ENCODE assay signal across 31 mouse cellular contexts in genomic region chr4:147420794-147421193, GRCm38 (mm10). TPM values are rescaled to one million over a fixed set of nuclear protein-coding genes. Genes with fewer than 3 reads are reported as not detected.
A peak's percentile ranks its signal among the peaks of the same experiment; 100 is the strongest.
DNase-seq lines count a peak whose midpoint lies in the region; ATAC-seq and TF ChIP-seq lines count a peak whose summit lies in the region.
"Had no signal": no experiment of that assay in that cellular context is flagged by ENCODE, and none has a peak within 500 bp of the region (broad histone marks: within the 10 kb centered on the region; RNA-seq: fewer than 3 reads in every experiment).

No protein-coding gene starts in this region.

- no peak for ATAC-seq in hindbrain, embryonic 14.5 days (ENCODE audit: low FRiP score)
- no peak for ATAC-seq in hindbrain, embryonic 12.5 days (ENCODE audit: low FRiP score)
- no peak for ATAC-seq in lung, postnatal 0 days
- ATAC-seq: activated CD4-positive, CD25-positive, alpha-beta regulatory T cell, adult 4 months; CD4-positive, CD25-positive, alpha-beta regulatory T cell, adult 4 months; forebrain, embryonic 15.5 days; hindbrain, postnatal 0 days; inflammation-experienced regulatory T-cells, adult 6 months had no signal

- H3K36me3 ChIP-seq in hindbrain, embryonic 14.5 days (replicated peaks; ENCODE audit: control insufficient read depth, insufficient read depth) = no peaks in the 10 kb centered on the region
- H3K36me3 ChIP-seq in hindbrain, embryonic 12.5 days = no peaks in the 10 kb centered on the region
- no peaks in the 10 kb centered on the region for H3K36me3 ChIP-seq in lung, postnatal 0 days (ENCODE audit: insufficient read depth, low read length)
- H3K36me3 ChIP-seq: embryonic facial prominence, embryonic 10.5 days; embryonic facial prominence, embryonic 13.5 days; forebrain, embryonic 12.5 days; forebrain, embryonic 15.5 days; hindbrain, embryonic 13.5 days had no signal

- H3K4me3 ChIP-seq in hindbrain, embryonic 14.5 days (replicated peaks; ENCODE audit: low read length) = no peak overlapping the region
- H3K4me3 ChIP-seq in hindbrain, embryonic 12.5 days = no peak overlapping the region
- no peak overlapping the region for H3K4me3 ChIP-seq in lung, postnatal 0 days (ENCODE audit: low read depth, low read length)
- H3K4me3 ChIP-seq: embryonic facial prominence, embryonic 10.5 days; embryonic facial prominence, embryonic 13.5 days; erythroblast, embryonic 14.5 days; forebrain, embryonic 12.5 days; forebrain, embryonic 15.5 days; heart, adult 2 months; hindbrain, embryonic 13.5 days had no signal

- no peak for TF ChIP-seq CTCF in lung, postnatal 0 days (IDR thresholded peaks at IDR 0.05)

- H3K4me1 ChIP-seq in hindbrain, embryonic 14.5 days (replicated peaks; ENCODE audit: control insufficient read depth, insufficient read depth, low read length) = no peaks in the 10 kb centered on the region
- no peaks in the 10 kb centered on the region for H3K4me1 ChIP-seq in hindbrain, embryonic 12.5 days
- H3K4me1 ChIP-seq in lung, postnatal 0 days (ENCODE audit: insufficient read depth, low read depth, low read length) = no peaks in the 10 kb centered on the region
- H3K4me1 ChIP-seq: embryonic facial prominence, embryonic 10.5 days; embryonic facial prominence, embryonic 13.5 days; forebrain, embryonic 12.5 days; forebrain, embryonic 15.5 days; hindbrain, embryonic 13.5 days had no signal

- DNase-seq in hindbrain, embryonic 14.5 days (ENCODE audit: low spot score) = peak; percentile 20
- peak; percentile 4 for DNase-seq in lung, postnatal 0 days (ENCODE audit: low spot score)
- DNase-seq in lung, postnatal 36 days = no peak
- peak; percentile 1 for DNase-seq in CD4-positive helper T cell, adult 2 months (ENCODE audit: low read depth, low spot score)
- no peak for DNase-seq in thymus, postnatal 10 days (ENCODE audit: low spot score in 2 of 2)
- DNase-seq: adrenal gland, adult 8-10 months; adrenal gland, postnatal 25 days; B cell, adult 2 months; cerebellum, adult 11-12 months; cerebellum, adult 8-10 months; cerebellum, postnatal 10 days; cerebellum, postnatal 36 days; embryo, embryonic 11 days; gastrocnemius, postnatal 25 days; heart, adult 2 months had no signal

- peaks cover 92% of the 10 kb centered on the region for H3K9me3 ChIP-seq in hindbrain, embryonic 14.5 days (ENCODE audit: control insufficient read depth, low read length)
- peaks cover 73% of the 10 kb centered on the region for H3K9me3 ChIP-seq in hindbrain, embryonic 12.5 days (replicated peaks)
- H3K9me3 ChIP-seq in lung, postnatal 0 days (ENCODE audit: low read length) = peaks cover 40% of the 10 kb centered on the region

- H3K4me2 ChIP-seq in hindbrain, embryonic 14.5 days (replicated peaks) = no peak overlapping the region
- no peak overlapping the region for H3K4me2 ChIP-seq in hindbrain, embryonic 12.5 days (replicated peaks)
- no peak overlapping the region for H3K4me2 ChIP-seq in lung, postnatal 0 days (replicated peaks; ENCODE audit: low read depth, low read length)
- H3K4me2 ChIP-seq: embryonic facial prominence, embryonic 13.5 days; forebrain, embryonic 12.5 days; forebrain, embryonic 15.5 days; heart, embryonic 11.5 days; hindbrain, embryonic 13.5 days had no signal

- 73% methylated on average over 3 of the region's 3 CpGs for WGBS in hindbrain, embryonic 14.5 days
- WGBS in hindbrain, embryonic 12.5 days = 66% methylated on average over 3 of the region's 3 CpGs
- WGBS in lung, postnatal 0 days = 69% methylated on average over 3 of the region's 3 CpGs

- TF ChIP-seq EP300 in lung, postnatal 0 days (IDR thresholded peaks at IDR 0.05) = no peak

- H3K27me3 ChIP-seq in hindbrain, embryonic 14.5 days (ENCODE audit: control insufficient read depth, insufficient read depth, low read length) = no peaks in the 10 kb centered on the region
- H3K27me3 ChIP-seq in hindbrain, embryonic 12.5 days = no peaks in the 10 kb centered on the region
- no peaks in the 10 kb centered on the region for H3K27me3 ChIP-seq in lung, postnatal 0 days (replicated peaks; ENCODE audit: insufficient read depth, low read length)
- H3K27me3 ChIP-seq: embryonic facial prominence, embryonic 13.5 days; forebrain, embryonic 12.5 days; forebrain, embryonic 15.5 days; hindbrain, embryonic 13.5 days had no signal

- no peak overlapping the region for H3K27ac ChIP-seq in hindbrain, embryonic 14.5 days
- H3K27ac ChIP-seq in hindbrain, embryonic 12.5 days = no peak overlapping the region
- no peak overlapping the region for H3K27ac ChIP-seq in lung, postnatal 0 days (ENCODE audit: low read length)
- H3K27ac ChIP-seq: embryonic facial prominence, embryonic 10.5 days; embryonic facial prominence, embryonic 13.5 days; forebrain, embryonic 12.5 days; forebrain, embryonic 15.5 days; heart, adult 2 months; hindbrain, embryonic 13.5 days; hindbrain, postnatal 0 days had no signal

- no peak overlapping the region for H3K9ac ChIP-seq in hindbrain, embryonic 14.5 days
- H3K9ac ChIP-seq in hindbrain, embryonic 12.5 days = no peak overlapping the region
- no peak overlapping the region for H3K9ac ChIP-seq in lung, postnatal 0 days (replicated peaks; ENCODE audit: low read depth)
- H3K9ac ChIP-seq: embryonic facial prominence, embryonic 13.5 days; forebrain, embryonic 12.5 days; forebrain, embryonic 15.5 days; hindbrain, embryonic 13.5 days had no signal

RNA-seq across cellular contexts. Expression of gene Zfp978, which starts 59.7 kb away (rescaled TPM):
- not detected in 2 replicates for polyA plus RNA-seq in hindbrain, embryonic 14.5 days (2014; fragmentation: Nextera tagmentation; extraction: Ambion mirVana)
- 0.21 TPM in 1 of 2 replicates, not detected in the other for polyA plus RNA-seq in hindbrain, embryonic 12.5 days (2016; fragmentation: Nextera tagmentation; extraction: Ambion mirVana)
- polyA plus RNA-seq in lung, postnatal 0 days (2015; fragmentation: Nextera tagmentation; extraction: Ambion mirVana) = 0.17 TPM in 1 of 2 replicates, not detected in the other
- polyA plus RNA-seq: brain, embryonic 14.5 days; CD4-positive, CD25-positive, alpha-beta regulatory T cell, adult 4 months; cortical plate, adult 2 months; embryonic facial prominence, embryonic 13.5 days; erythroblast, embryonic 14.5 days; forebrain, embryonic 12.5 days; forebrain, embryonic 15.5 days; gonadal fat pad, adult 2 months; heart, adult 2 months; heart, embryonic 11.5 days; heart, embryonic 14.5 days; hindbrain, embryonic 13.5 days; inflammation-experienced regulatory T-cells, adult 6 months had no signal

Comparison
In these comparisons a context has a peak if more than half of its experiments do, and no peak if none do; other contexts are left out.
1. DNase-seq: peak in hindbrain, embryonic 14.5 days (single experiment), lung, postnatal 0 days (single experiment) and CD4-positive helper T cell, adult 2 months (single experiment); none in lung, postnatal 36 days (single experiment) and thymus, postnatal 10 days (0 of 2).